Mouse (Mus musculus) neural tube, embryonic 11.5 days (tissue): ENCODE data around the gene Tmem258. TPM values are rescaled to one million over a fixed set of nuclear protein-coding genes. Genes with fewer than 3 reads are reported as not detected.
"Not testable (repeated sequence)": the region's sequence is repeated elsewhere in the genome, so short reads cannot be mapped to it uniquely, and the experiment has no call there.

Experiments
- ATAC-seq: fragments of 200-750 bp; cut with Nextera tagmentation; 2 replicates; pipeline ENCODE4 v1.8.0; 2017; ENCODE audit warnings: moderate number of reproducible peaks, mild to moderate bottlenecking, moderate TSS enrichment, moderate library complexity; ENCODE audit not compliant: insufficient read depth, low FRiP score, low TSS enrichment
- DNase-seq: peaks from one replicate; pipeline ENCODE4 v3.0.0-alpha.2; 2015; ENCODE audit warnings: low spot score
- H3K27ac ChIP-seq: fragments of 300-500 bp; sonication (generic); 2 replicates; pipeline ENCODE4 v1.5.1; 2014; ENCODE audit warnings: low read depth, mild to moderate bottlenecking, low read length
- H3K27me3 ChIP-seq: fragments of 300-500 bp; sonication (generic); 2 replicates; pipeline ENCODE4 v1.6.1; 2014; ENCODE audit warnings: mild to moderate bottlenecking, low read length, mixed read lengths; ENCODE audit not compliant: control insufficient read depth, insufficient read depth
- H3K36me3 ChIP-seq: fragments of 300-500 bp; sonication (generic); 2 replicates; pipeline ENCODE4 v1.6.1; 2014; ENCODE audit warnings: mild to moderate bottlenecking, low read length, moderate library complexity, mixed read lengths; ENCODE audit not compliant: control insufficient read depth, insufficient read depth
- H3K4me1 ChIP-seq: fragments of 300-500 bp; sonication (generic); 2 replicates; pipeline ENCODE4 v1.6.1; 2014; ENCODE audit warnings: low read length, mixed read lengths; ENCODE audit not compliant: control insufficient read depth, insufficient read depth
- H3K4me2 ChIP-seq: fragments of 300-500 bp; sonication (generic); 2 replicates; pipeline ENCODE4 v1.6.1; 2014; ENCODE audit warnings: low read depth, mild to moderate bottlenecking, moderate library complexity
- H3K4me3 ChIP-seq: fragments of 300-500 bp; sonication (generic); 2 replicates; pipeline ENCODE4 v1.5.1; 2014; ENCODE audit warnings: low read depth, low read length
- H3K9ac ChIP-seq: fragments of 300-500 bp; sonication (generic); 2 replicates; pipeline ENCODE4 v1.6.1; 2014; ENCODE audit warnings: mild to moderate bottlenecking, low read length
- H3K9me3 ChIP-seq: fragments of 300-500 bp; sonication (generic); 2 replicates; pipeline ENCODE4 v1.6.1; 2016; ENCODE audit warnings: low read length; ENCODE audit not compliant: control insufficient read depth
- WGBS: fragments of 180-500 bp; shearing (Covaris S2); extraction: QIAGEN DNeasy Blood & Tissue Kit; methylation state at CpG from one replicate; pipeline ENCODE4 v1.1.7; 2014; 5-methylcytosine and 5-hydroxymethylcytosine counted together
- polyA plus RNA-seq: library from polyadenylated mRNA; unstranded; fragments of >200 nt; fragmentation: Nextera tagmentation; extraction: Ambion mirVana; gene quantifications from 2 replicates; pipeline ENCODE4 v1.2.1, GENCODE M21; 2014

The Tmem258 gene
- 379 and 382 TPM in 2 replicates for polyA plus RNA-seq

DNA sequence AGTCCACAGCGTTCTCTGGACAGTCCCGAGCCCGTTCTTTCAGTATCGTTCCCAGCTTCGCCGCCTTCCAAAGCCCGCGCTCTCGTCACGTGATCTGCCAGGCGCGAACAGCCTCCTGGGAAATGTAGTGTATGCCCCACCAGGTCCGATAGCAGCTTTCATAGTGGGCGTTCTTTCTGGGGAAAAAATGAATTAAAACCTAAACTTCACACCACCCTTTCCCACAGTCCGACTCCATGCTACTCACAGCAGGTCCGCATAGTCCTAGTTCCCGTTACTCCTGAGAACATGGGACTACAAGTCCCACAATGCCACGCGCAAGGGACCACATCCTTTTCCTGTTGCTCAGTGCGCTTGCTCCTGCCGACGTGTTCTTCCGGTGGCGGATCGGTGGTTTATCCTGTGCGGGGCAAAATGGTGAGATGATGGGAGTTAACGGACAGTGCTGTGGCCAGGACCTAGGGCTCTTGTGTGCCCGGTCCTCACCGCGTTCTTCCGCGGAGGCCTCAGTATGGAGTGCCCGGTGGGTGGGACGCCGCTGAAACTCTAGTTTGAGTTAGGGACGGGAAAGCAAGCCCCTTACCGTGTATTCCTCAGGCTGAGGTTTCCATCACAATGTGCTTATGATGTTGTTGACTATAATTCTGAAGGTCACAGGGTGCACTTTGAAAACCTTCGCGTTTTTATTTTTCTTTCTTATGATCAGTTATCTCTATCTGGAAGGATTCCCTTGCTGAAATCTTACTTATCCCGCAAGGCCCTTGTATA lies at the start of gene Tmem258, which contains the start of gene Fen1:
TSS of gene Tmem258 (plus strand) at position 167 of the 768 bp plus-strand sequence.
TSS of gene Fen1 (minus strand) at position 322 of the 768 bp plus-strand sequence.
- peak; percentile 91 for DNase-seq
- H3K4me1 ChIP-seq: peaks cover 13% of the 10 kb centered on the region
- ATAC-seq: peak; percentile 92
- H3K27me3 ChIP-seq: no peaks in the 10 kb centered on the region
- H3K27ac ChIP-seq: peak within 1 kb of the TSS; percentile 63
- H3K9ac ChIP-seq: peak within 1 kb of the TSS; percentile 88
- peaks cover 10% of the 10 kb centered on the region for H3K36me3 ChIP-seq
- peak within 1 kb of the TSS; percentile 82 for H3K4me2 ChIP-seq
- no peaks in the 10 kb centered on the region for H3K9me3 ChIP-seq
- H3K4me3 ChIP-seq: peak within 1 kb of the TSS; percentile 92
- WGBS: under 1% methylated on average over 40 of the region's 40 CpGs

DNA sequence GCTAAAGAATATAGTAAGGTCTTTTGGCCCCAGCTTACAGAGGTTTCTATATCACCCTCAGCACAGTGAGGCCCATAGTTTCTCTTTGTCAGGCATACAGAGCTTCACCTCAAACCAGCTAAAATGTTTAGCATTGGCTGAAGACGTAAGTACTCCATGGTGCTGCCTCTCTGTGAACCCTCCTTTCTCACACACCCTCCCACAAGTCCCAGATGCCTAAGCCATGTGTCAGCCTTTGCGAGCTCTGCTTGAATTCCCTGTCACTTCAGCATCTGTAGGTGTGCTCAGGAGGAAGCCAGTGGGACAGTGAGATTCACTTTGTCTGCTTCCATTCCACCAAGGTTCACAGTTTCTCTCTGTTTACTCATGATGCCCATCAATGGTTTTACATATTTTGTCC lies 46.1 kb upstream of the Tmem258 start:
- H3K27me3 ChIP-seq: no peaks in the 10 kb centered on the region
- WGBS: 70% methylated on average over 2 of the region's 2 CpGs
- no peak overlapping the region for H3K4me2 ChIP-seq

DNA sequence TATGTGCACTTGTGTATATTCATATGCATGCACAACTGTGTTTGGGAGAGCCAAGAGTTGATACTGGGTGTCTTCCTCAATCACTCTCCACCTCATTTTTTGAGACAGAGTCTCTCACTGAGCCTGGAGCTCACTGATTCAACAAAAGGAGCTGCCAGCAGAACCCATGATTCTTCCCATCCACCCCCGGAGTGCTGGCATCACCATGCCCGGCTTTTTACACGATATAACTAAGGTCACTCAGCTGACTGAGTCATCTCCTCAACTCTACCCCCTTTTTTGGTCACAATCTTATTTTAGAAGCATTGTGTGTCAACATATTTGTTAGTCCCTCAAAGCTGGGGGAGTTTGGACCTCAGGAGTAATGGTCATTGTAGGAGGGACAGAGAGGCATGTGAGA lies 39.9 kb upstream of the Tmem258 start:
- 81% methylated on average over 3 of the region's 3 CpGs for WGBS
- Histone ChIP-seq H3K9ac (no peak overlapping the region), H3K27me3 (no peaks in the 10 kb centered on the region), H3K4me2 (no peak overlapping the region), H3K27ac (no peak overlapping the region), H3K4me3 (no peak overlapping the region), H3K9me3 (no peaks in the 10 kb centered on the region), H3K4me1 (no peaks in the 10 kb centered on the region), H3K36me3 (no peaks in the 10 kb centered on the region)
- DNase-seq (no peak), ATAC-seq (no peak)

More for the DNA sequence above, 46.1 kb upstream of the Tmem258 start:
- no peaks in the 10 kb centered on the region for H3K4me1 ChIP-seq
- H3K27ac ChIP-seq: no peak overlapping the region
- no peaks in the 10 kb centered on the region for H3K9me3 ChIP-seq
- ATAC-seq: no peak
- no peak overlapping the region for H3K4me3 ChIP-seq
- H3K36me3 ChIP-seq: no peaks in the 10 kb centered on the region
- H3K9ac ChIP-seq: no peak overlapping the region
- DNase-seq: no peak

DNA sequence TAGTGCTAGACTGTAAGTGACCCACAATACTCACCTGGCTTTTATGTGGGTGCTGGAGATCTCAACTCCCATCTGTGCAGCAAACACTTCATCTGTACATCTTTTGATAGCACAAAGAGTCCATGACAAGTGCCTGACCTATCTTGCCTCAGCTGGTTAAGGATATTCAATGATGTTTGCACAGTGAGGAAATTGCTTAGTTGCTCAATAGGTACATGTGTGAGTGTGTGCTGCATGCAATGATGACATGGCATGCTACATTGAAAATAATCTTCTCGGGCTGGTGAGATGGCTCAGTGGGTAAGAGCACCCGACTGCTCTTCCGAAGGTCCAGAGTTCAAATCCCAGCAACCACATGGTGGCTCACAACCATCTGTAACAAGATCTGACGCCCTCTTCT lies 37.9 kb upstream of the Tmem258 start:
- H3K27me3 ChIP-seq, H3K4me1 ChIP-seq, DNase-seq, H3K27ac ChIP-seq, H3K36me3 ChIP-seq, H3K4me2 ChIP-seq, ATAC-seq, H3K9me3 ChIP-seq, H3K4me3 ChIP-seq, H3K9ac ChIP-seq: not testable (repeated sequence)
- WGBS: 85% methylated on average over 4 of the region's 4 CpGs

DNA sequence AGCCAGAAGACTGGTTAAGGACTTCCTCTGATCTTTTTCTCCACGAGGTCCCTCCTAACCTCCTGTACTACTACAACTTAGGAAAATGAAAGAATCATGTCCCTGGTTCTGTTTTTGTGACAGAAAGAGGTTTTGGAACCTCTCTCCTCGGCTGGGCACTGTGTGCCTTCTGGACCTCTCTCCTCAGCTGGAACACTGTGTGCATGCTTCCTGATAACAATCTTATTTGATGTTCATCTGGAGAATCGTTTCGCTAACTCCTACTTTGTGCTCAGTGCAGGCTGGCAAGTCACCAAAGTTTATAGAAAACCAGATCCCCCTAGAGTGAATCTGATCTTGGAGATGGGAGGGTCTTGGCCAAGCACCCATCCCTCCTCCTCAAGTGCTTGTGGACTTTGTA lies 36.7 kb upstream of the Tmem258 start:
- H3K4me1 ChIP-seq: no peaks in the 10 kb centered on the region
- H3K27ac ChIP-seq: no peak overlapping the region
- 85% methylated on average over 4 of the region's 4 CpGs for WGBS
- no peaks in the 10 kb centered on the region for H3K9me3 ChIP-seq
- H3K36me3 ChIP-seq: no peaks in the 10 kb centered on the region
- DNase-seq: no peak
- H3K9ac ChIP-seq: no peak overlapping the region
- H3K4me2 ChIP-seq: no peak overlapping the region
- no peak overlapping the region for H3K4me3 ChIP-seq
- ATAC-seq: no peak
- no peaks in the 10 kb centered on the region for H3K27me3 ChIP-seq

DNA sequence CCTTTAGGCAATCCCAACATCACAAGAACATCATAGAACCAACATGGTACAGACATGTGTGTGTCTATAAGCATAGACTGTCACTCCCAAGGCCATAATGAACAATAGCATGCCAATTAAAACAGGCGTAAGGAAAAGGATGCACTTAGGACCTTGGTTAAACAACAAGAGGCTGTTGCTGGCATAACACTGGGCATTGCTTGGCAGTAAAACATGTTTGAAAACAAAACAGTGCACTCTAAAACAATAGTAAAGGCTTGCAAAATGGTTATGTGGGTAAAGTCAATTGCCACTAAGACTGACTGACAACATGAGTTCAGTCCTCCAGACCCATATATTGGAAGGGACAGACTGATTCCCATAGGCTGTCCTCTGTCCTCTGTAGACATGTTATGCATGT lies 35.9 kb upstream of the Tmem258 start:
- Histone ChIP-seq H3K4me1 (no peaks in the 10 kb centered on the region), H3K27me3 (no peaks in the 10 kb centered on the region), H3K27ac (no peak overlapping the region), H3K4me3 (no peak overlapping the region), H3K9me3 (no peaks in the 10 kb centered on the region), H3K9ac (no peak overlapping the region), H3K4me2 (no peak overlapping the region), H3K36me3 (no peaks in the 10 kb centered on the region)
- 82% methylated on average over 1 of the region's 1 CpGs for WGBS
- DNase-seq (no peak), ATAC-seq (no peak)

DNA sequence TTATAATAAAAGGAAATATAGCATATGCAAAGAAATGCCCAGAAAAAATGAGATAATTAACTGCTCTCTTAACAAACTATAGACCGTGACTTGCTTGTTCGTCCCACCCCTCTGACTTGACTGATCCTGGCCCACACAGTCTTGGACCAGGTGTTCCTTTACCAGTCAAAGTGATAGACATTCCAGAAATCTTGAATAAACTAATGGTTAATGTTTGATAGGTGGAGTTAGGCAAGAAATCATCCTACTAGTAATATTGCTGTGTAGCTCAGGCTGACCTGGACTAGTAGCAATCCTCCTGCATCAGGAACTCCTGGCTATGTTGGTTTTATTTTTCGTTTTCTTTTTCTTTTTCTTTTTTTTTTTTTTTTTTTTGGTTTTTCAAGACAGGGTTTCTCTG lies 35.4 kb upstream of the Tmem258 start:
- Histone ChIP-seq H3K27ac (no peak overlapping the region), H3K4me2 (no peak overlapping the region), H3K4me1 (no peaks in the 10 kb centered on the region), H3K9ac (no peak overlapping the region), H3K36me3 (no peaks in the 10 kb centered on the region), H3K9me3 (no peaks in the 10 kb centered on the region), H3K27me3 (no peaks in the 10 kb centered on the region), H3K4me3 (no peak overlapping the region)
- DNase-seq (no peak), ATAC-seq (no peak)
- WGBS: 84% methylated on average over 3 of the region's 3 CpGs

DNA sequence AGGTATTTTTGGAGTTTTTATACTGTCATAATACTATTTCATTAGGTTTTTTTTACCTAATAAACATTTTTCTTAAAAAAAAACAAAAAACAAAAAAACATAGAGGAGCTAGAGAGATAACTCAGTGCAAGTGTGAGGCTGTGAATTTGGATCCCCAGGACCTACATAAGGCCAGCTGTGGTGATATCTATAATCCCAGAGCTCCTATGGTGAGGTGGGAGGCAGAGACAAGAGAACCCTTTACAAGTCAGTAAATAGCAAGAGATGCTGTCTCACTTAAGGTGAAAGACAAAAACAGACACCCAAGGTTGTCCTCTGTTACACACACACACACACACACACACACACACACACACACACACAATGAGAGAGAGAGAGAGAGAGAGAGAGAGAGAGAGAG lies 34.6 kb upstream of the Tmem258 start:
- ATAC-seq (no peak), DNase-seq (no peak)
- no peak overlapping the region for H3K4me3 ChIP-seq
- no peaks in the 10 kb centered on the region for H3K27me3 ChIP-seq
- H3K9ac ChIP-seq: no peak overlapping the region
- no peak overlapping the region for H3K27ac ChIP-seq
- H3K4me1 ChIP-seq: no peaks in the 10 kb centered on the region
- no peaks in the 10 kb centered on the region for H3K36me3 ChIP-seq
- H3K9me3 ChIP-seq: no peaks in the 10 kb centered on the region
- H3K4me2 ChIP-seq: no peak overlapping the region

DNA sequence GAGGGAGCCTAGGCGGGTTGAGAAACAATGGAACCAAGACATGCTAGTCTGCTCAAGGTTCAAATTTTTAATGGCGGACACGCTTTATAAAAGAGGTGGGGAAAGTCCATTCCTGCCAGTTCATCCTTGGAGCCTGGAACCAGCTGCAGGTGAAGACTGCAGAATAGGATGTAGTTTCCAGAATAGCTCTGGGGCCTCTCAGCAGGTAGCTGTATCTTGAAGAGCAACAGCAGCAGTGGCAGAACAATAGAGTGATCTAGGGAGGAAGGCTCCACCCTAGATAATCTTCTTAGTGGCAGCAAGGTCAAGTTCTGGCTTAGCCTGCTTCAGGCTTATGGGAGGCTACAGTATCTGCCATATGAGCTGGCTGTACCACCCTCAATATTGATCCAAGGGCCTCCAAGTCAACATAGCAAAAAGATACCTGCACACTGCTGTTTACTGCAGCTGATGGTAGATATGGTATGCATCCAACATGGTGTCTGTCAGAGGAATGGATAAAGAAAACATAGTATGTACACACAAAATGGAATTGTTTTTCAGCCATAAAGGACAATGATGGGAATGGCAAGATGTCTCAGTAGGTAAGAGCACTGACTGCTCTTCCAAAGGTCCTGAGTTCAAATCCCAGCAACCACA lies 34.0 kb upstream of the Tmem258 start:
- H3K9me3 ChIP-seq, H3K4me2 ChIP-seq, H3K4me1 ChIP-seq, H3K9ac ChIP-seq, DNase-seq, H3K27ac ChIP-seq, H3K36me3 ChIP-seq, H3K4me3 ChIP-seq, ATAC-seq, H3K27me3 ChIP-seq: not testable (repeated sequence)
- WGBS: 93% methylated on average over 3 of the region's 3 CpGs
